Mouse (Mus musculus): ENCODE measurements around the gene Ppp1r16b.

GRCm38 (mm10) chr2:158728061-158728815 lies 63.0 kb downstream of the Ppp1r16b start:
- no peak for TF ChIP-seq CTCF (IDR thresholded peaks at IDR 0.05; ENCODE audit: borderline replicate concordance, control insufficient read depth, extremely low read depth, insufficient read depth, low read length, poor library complexity)
- TF ChIP-seq POLR2A (IDR thresholded peaks at IDR 0.05; ENCODE audit: control insufficient read depth, extremely low read depth, insufficient read depth, low read length, poor library complexity) = no peak
